Mouse (Mus musculus): Measurements from ENCODE around the gene Vmn2r109. TPM values are rescaled to one million over a fixed set of nuclear protein-coding genes. Genes with fewer than 3 reads are reported as not detected.
"Not testable (repeated sequence)": the region's sequence is repeated elsewhere in the genome, so short reads cannot be mapped to it uniquely, and the experiment has no call there.

Vmn2r109 gene
- not detected in 2 replicates for polyA plus RNA-seq (2012)

- Histone ChIP-seq H3K9me3 (ENCODE audit: control insufficient read depth, low read length) (no peaks in the 10 kb centered on the region), H3K4me1 (ENCODE audit: control insufficient read depth) (no peaks in the 10 kb centered on the region)
- TF ChIP-seq TAL1 (IDR thresholded peaks at IDR 0.05; ENCODE audit: low read length) (no peak), GATA1 (IDR thresholded peaks at IDR 0.05; ENCODE audit: low read length) (no peak)
Observed at GRCm38 (mm10) chr17:20564656-20565055, at the start of gene Vmn2r109. Gene Vmn2r109 (minus strand): TSS chr17:20564756.

GRCm38 (mm10) chr17:20596323-20596722 is 31.8 kb upstream of the Vmn2r109 start, which contains the start of gene Vmn2r110:
Gene Vmn2r110 (minus strand): TSS chr17:20596423.
- peaks cover under 1% of the 10 kb centered on the region; the same call in 1 of the 2 replicates for H3K9me3 ChIP-seq (ENCODE audit: control insufficient read depth, low read length)
- no peaks in the 10 kb centered on the region for H3K4me1 ChIP-seq (ENCODE audit: control insufficient read depth)
- TF ChIP-seq TAL1 (IDR thresholded peaks at IDR 0.05; ENCODE audit: low read length) (no peak), GATA1 (IDR thresholded peaks at IDR 0.05; ENCODE audit: low read length) (no peak)
- H3K4me3 ChIP-seq (replicated peaks): no peak within 1 kb of the TSS
- H3K27me3 ChIP-seq (ENCODE audit: control insufficient read depth): no peaks in the 10 kb centered on the region
- H3K36me3 ChIP-seq (ENCODE audit: control insufficient read depth): no peaks in the 10 kb centered on the region

More at GRCm38 (mm10) chr17:20564656-20565055, at the start of gene Vmn2r109:
- no peaks in the 10 kb centered on the region for H3K36me3 ChIP-seq (ENCODE audit: control insufficient read depth)
- no peaks in the 10 kb centered on the region for H3K27me3 ChIP-seq (ENCODE audit: control insufficient read depth)
- H3K4me3 ChIP-seq (replicated peaks): no peak within 1 kb of the TSS

- not testable (repeated sequence) for H3K36me3 ChIP-seq (ENCODE audit: control insufficient read depth); H3K27me3 ChIP-seq (ENCODE audit: control insufficient read depth); H3K4me1 ChIP-seq (ENCODE audit: control insufficient read depth); H3K4me3 ChIP-seq (replicated peaks); H3K9me3 ChIP-seq (ENCODE audit: control insufficient read depth, low read length)
Observed at GRCm38 (mm10) chr17:20508247-20508646, 56.3 kb downstream of the Vmn2r109 start.

- no peak within 1 kb of the TSS for H3K4me3 ChIP-seq (replicated peaks)
- H3K27me3 ChIP-seq (ENCODE audit: control insufficient read depth): no peaks in the 10 kb centered on the region
- TF ChIP-seq GATA1 (IDR thresholded peaks at IDR 0.05; ENCODE audit: low read length) (no peak), TAL1 (IDR thresholded peaks at IDR 0.05; ENCODE audit: low read length) (no peak)
- no peaks in the 10 kb centered on the region for H3K36me3 ChIP-seq (ENCODE audit: control insufficient read depth)
- no peaks in the 10 kb centered on the region for H3K9me3 ChIP-seq (ENCODE audit: control insufficient read depth, low read length)
- no peaks in the 10 kb centered on the region for H3K4me1 ChIP-seq (ENCODE audit: control insufficient read depth)
Observed at GRCm38 (mm10) chr17:20497858-20498257, 66.7 kb downstream of the Vmn2r109 start, which contains the start of gene Vmn1r225. Gene Vmn1r225 (plus strand): TSS chr17:20498158.

Other genes starting within 250 kb of the Vmn2r109 start
- gene Vmn2r107, start 219.5 kb downstream of the Vmn2r109 start, polyA plus RNA-seq (2012): not detected in 2 replicates
- gene Vmn1r224, start 150.6 kb downstream of the Vmn2r109 start, polyA plus RNA-seq (2012): not detected in 2 replicates
- not detected in 2 replicates for gene Vmn2r108, start 83.4 kb downstream of the Vmn2r109 start, polyA plus RNA-seq (2012)
- not detected in 2 replicates for gene Vmn1r225, start 66.6 kb downstream of the Vmn2r109 start, polyA plus RNA-seq (2012)
- gene Vmn2r110, start 31.7 kb upstream of the Vmn2r109 start, polyA plus RNA-seq (2012): not detected in 2 replicates
- gene Fpr-rs3, start 60.1 kb upstream of the Vmn2r109 start, polyA plus RNA-seq (2012): not detected in 2 replicates
- not detected in 2 replicates for gene Vmn1r226, start 118.1 kb upstream of the Vmn2r109 start, polyA plus RNA-seq (2012)
- gene Vmn1r227, start 165.1 kb upstream of the Vmn2r109 start, polyA plus RNA-seq (2012): not detected in 2 replicates
- not detected in 2 replicates for gene Vmn1r228, start 221.4 kb upstream of the Vmn2r109 start, polyA plus RNA-seq (2012)
- not detected in 2 replicates for gene Vmn1r229, start 246.8 kb upstream of the Vmn2r109 start, polyA plus RNA-seq (2012)

Measured in erythroblast, embryonic 14.5 days (primary cell).